ENCODE assay signal across 8 mouse cellular contexts in genomic region chr19:59454196-59454595, GRCm38 (mm10). TPM values are rescaled to one million over a fixed set of nuclear protein-coding genes. Genes with fewer than 3 reads are reported as not detected.
DNase-seq lines count a peak whose midpoint lies in the region; ATAC-seq and TF ChIP-seq lines count a peak whose summit lies in the region.

No protein-coding gene starts in this region.

- peak; percentile 31 to 48 for DNase-seq in CD8-positive naive resting alpha-beta T cell, adult 2 months (ENCODE audit: low read depth in 2 of 2, low spot score in 2 of 2)
- peak; percentile 74 to 79 for DNase-seq in adrenal gland, adult 18-20 months (ENCODE audit: low spot score in 2 of 2)
- DNase-seq in embryonic facial prominence, embryonic 10.5 days (ENCODE audit: low spot score), result peak; percentile 89
- peak; percentile 41 for DNase-seq in heart, postnatal 0 days (ENCODE audit: low spot score)
- peak; percentile 85 to 88 for DNase-seq in kidney, postnatal 25 days
- DNase-seq in lung, postnatal 36 days, result peak; percentile 74
- peak; percentile 55 to 64 for DNase-seq in right cerebral cortex, postnatal 36 days (ENCODE audit: low spot score in 2 of 2)
- no peak for DNase-seq in yolk sac, embryonic 10.5 days (ENCODE audit: low spot score)

- peak; percentile 88 for TF ChIP-seq CTCF in heart, postnatal 0 days (IDR thresholded peaks at IDR 0.05; ENCODE audit: low read depth)

- no peak overlapping the region for H3K4me3 ChIP-seq in embryonic facial prominence, embryonic 10.5 days
- no peak overlapping the region for H3K4me3 ChIP-seq in heart, postnatal 0 days (ENCODE audit: low read depth, low read length)

- WGBS in embryonic facial prominence, embryonic 10.5 days, result under 1% methylated on average over 18 of the region's 18 CpGs
- WGBS in heart, postnatal 0 days, result under 1% methylated on average over 18 of the region's 18 CpGs

- H3K9ac ChIP-seq in heart, postnatal 0 days (replicated peaks; ENCODE audit: low read depth, low read length), result no peak overlapping the region

- no peaks in the 10 kb centered on the region for H3K9me3 ChIP-seq in embryonic facial prominence, embryonic 10.5 days
- no peaks in the 10 kb centered on the region for H3K9me3 ChIP-seq in heart, postnatal 0 days (replicated peaks; ENCODE audit: control insufficient read depth, low read length)

- peaks cover 100% of the 10 kb centered on the region for H3K27me3 ChIP-seq in embryonic facial prominence, embryonic 10.5 days (replicated peaks; ENCODE audit: low read depth, poor library complexity, severe bottlenecking)
- peaks cover 99% of the 10 kb centered on the region for H3K27me3 ChIP-seq in heart, postnatal 0 days (ENCODE audit: control insufficient read depth, insufficient read depth, low read length)

- TF ChIP-seq EP300 in heart, postnatal 0 days (IDR thresholded peaks at IDR 0.05; ENCODE audit: low read depth), result no peak

- H3K4me1 ChIP-seq in embryonic facial prominence, embryonic 10.5 days, result peaks cover 36% of the 10 kb centered on the region
- H3K4me1 ChIP-seq in heart, postnatal 0 days (ENCODE audit: control insufficient read depth, insufficient read depth), result 0 out of 2 replicates have a peak, but pooled peaks cover 5% of the 10 kb centered on the region

- H3K4me2 ChIP-seq in heart, postnatal 0 days (ENCODE audit: low read depth, low read length), result no peak overlapping the region

- peak; percentile 76 for ATAC-seq in heart, postnatal 0 days (ENCODE audit: insufficient read depth, low read depth)

- no peak overlapping the region for H3K27ac ChIP-seq in embryonic facial prominence, embryonic 10.5 days (replicated peaks)
- no peak overlapping the region for H3K27ac ChIP-seq in heart, postnatal 0 days (ENCODE audit: low read depth)

- H3K36me3 ChIP-seq in embryonic facial prominence, embryonic 10.5 days (replicated peaks), result no peaks in the 10 kb centered on the region
- H3K36me3 ChIP-seq in heart, postnatal 0 days (replicated peaks; ENCODE audit: control insufficient read depth, insufficient read depth, low read length), result no peaks in the 10 kb centered on the region

RNA-seq across cellular contexts. Expression of gene Emx2, which starts 4.0 kb away (rescaled TPM):
- total RNA-seq in adrenal gland, adult 18-20 months (2021), result under 1 TPM in 1 of 2 experiments, not detected in 1; 0.10 TPM
- polyA plus RNA-seq in embryonic facial prominence, embryonic 10.5 days (2016; fragmentation: Nextera tagmentation; extraction: Ambion mirVana), result 8.0 and 12.1 TPM in 2 replicates
- not detected in 2 replicates for total RNA-seq in heart, postnatal 0 days (2014; rRNA removed; ENCODE audit: low replicate concordance)
- polyA plus RNA-seq in heart, postnatal 0 days (2015; fragmentation: Nextera tagmentation; extraction: Ambion mirVana), result not detected in 2 replicates
